Mouse (Mus musculus) lung, postnatal 4 days (tissue): Measurements from ENCODE around the gene Pak3.

Experiments
- DNase-seq, 2 experiments: peaks; one replicate each; pipeline ENCODE4 v3.0.0; 2021

The Pak3 gene

DNA sequence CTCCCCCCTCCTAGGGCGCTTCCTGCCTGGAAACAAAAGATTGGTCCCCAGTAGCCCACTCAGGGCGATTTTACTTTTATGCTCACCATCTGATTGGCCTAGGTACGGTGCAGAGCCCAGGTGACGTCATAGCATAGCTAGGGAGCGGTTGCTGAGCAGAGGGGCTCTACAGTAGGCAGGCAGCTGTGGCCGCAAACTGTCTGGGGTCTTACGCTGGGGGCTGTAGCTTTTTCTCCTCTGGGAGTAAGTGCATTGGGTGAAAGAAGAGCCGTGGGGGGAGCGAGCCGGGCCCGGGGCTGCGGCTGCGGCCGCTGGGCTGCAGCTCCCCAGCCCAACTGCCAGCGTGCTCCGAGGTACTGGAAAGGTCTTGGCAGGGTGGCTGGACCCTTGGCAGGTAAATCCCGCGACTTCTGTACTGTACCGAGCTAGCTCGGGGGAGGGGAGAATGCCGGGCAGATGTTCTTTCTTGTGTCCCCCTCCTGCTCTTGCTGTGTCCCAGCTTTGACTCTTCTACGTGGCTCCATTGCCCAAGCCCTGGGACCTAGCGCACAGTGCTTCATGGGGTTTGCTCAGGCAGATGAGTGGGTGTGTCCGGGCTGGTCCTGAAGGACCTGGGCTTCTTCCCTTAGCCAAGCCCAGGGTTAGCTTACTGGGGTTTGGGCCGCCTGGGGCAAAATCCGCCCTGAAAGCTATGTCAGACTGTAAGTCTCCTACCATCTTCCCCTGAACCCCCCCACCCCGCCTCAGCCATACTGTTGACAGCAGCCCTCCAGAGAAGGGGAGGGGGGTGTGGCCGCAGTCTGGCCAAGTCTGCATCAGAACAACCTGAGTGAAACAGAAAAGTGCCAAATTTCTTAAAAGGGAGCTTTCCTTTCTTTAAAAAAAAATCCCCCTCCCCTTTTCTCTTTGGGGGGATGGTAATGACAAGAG is 146.1 kb downstream of the Pak3 start:
- peak in 1 of 2 experiments; percentile 19 for DNase-seq

GRCm38 (mm10) chrX:143665771-143666170 is 147.4 kb downstream of the Pak3 start:
- DNase-seq, result no peak

- peak in 1 of 2 experiments; percentile 13 for DNase-seq
Measured at GRCm38 (mm10) chrX:143666991-143667390, 148.6 kb downstream of the Pak3 start.

GRCm38 (mm10) chrX:143668242-143668641 is 149.9 kb downstream of the Pak3 start:
- peak in 1 of 2 experiments; percentile 30 for DNase-seq

DNA sequence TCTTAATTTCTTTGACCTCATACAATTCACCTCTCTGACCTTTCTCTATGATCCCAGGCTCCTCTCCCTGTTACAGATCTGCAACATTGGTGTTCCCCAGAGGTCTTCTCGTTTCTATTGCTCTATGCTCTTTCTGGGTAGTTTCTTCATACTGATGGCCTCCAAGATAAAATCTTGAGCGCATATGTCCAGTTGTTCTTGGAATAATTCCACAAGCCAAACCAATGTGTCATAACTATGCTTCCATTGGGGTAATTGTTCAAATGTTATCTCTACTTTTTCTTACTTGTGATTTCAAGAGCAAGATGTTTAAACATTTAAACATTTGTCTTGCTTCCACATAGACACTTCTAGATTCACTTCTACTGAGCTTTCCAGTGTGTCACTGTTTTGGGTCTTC is 160.2 kb downstream of the Pak3 start:
- no peak for DNase-seq

- no peak for DNase-seq
Measured at GRCm38 (mm10) chrX:143722250-143722649, 203.9 kb downstream of the Pak3 start.

DNA sequence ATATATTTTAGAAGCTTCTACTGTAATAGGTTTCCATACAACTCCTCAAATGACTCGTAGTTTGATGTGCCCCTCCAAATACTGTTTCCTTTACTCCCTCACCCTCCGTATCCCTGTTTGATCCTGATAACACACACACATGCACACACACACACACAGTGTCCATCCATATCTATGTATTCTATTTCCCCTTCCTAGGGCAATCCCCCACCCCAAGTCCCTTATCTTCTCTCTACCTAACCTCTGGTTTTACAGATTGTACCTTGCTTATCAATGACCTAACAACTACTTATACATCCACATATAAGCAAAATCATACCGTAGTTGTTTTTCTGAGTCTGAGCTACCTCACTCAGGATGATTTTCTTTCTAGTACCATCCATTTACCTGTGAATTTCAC is 207.0 kb downstream of the Pak3 start:
- DNase-seq, result no peak

GRCm38 (mm10) chrX:143736035-143736434 is 217.6 kb downstream of the Pak3 start:
- peak; percentile 12 to 18 for DNase-seq

- peak; percentile 21 to 30 for DNase-seq
Measured at GRCm38 (mm10) chrX:143739171-143739570, 220.8 kb downstream of the Pak3 start.

DNA sequence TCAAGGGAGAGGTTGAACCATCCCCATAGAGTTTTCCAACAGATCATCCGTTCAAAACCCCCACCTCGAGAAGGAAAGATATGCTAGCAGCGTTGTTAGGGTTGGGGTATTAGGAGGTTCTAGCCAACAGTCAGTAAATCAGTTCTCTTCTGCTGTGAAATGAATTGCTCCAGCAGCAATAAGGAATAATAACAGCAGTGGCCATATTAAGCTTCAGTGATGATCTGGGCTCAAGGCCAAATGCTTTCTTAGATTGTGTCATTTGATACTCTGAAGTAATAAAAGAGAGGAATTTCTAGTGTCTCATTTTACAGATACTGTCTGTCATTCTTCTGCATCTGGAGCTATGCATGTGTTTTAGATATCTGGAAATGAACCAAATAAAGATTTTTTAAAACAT is 244.2 kb downstream of the Pak3 start:
- DNase-seq, result no peak

- no peak for DNase-seq
Measured at GRCm38 (mm10) chrX:143815948-143816347, 297.6 kb downstream of the Pak3 start.

DNA sequence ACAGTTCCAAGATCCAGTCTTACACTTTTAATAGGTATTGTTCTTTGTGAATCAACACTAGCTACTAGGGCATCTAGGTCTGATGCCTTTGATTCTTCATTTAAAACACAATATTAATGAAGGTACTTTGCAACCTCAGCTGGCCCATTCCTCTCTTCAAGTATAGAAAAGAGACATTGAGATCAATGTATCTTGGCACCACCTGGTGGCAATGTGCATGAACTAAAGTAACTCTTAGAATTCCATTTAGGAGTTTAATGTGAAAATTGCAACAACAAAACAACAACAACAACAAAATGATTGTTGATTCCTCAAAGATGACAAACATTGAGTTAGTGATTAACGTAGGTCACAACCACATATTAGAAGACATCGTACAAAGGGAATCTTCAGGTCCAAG is 300.6 kb downstream of the Pak3 start:
- DNase-seq, result no peak

DNA sequence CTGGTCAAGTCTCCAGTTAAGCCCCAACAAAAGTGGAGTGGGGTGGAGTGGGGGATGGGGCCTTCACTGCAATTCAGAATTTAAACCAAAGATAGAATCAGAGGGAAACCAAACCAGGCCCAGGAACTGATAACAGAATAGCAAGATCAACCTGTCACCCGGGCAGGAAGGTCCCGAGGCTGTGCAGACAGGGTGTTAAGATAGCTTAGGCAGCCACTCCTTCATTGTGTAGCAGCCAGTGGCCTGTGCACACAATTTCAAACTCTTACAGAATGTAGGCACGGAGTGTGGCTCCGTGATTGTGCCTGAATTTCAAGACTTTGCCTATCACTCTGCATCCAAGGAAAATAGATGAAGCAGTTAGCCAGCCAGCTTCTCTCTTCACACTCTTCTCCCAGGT is 308.1 kb downstream of the Pak3 start:
- DNase-seq, result no peak

- DNase-seq, result peak; percentile 30 to 62
Measured at GRCm38 (mm10) chrX:143827212-143827611, 308.8 kb downstream of the Pak3 start, which contains the start of gene Capn6. Capn6 (minus strand) TSS chrX:143827414.

- no peak for DNase-seq
Measured at GRCm38 (mm10) chrX:143846637-143847036, 328.2 kb downstream of the Pak3 start.
